Mouse (Mus musculus): ENCODE results near the gene Brd1.
A peak's percentile ranks its signal among the peaks of the same experiment; 100 is the strongest.

The Brd1 gene

DNA sequence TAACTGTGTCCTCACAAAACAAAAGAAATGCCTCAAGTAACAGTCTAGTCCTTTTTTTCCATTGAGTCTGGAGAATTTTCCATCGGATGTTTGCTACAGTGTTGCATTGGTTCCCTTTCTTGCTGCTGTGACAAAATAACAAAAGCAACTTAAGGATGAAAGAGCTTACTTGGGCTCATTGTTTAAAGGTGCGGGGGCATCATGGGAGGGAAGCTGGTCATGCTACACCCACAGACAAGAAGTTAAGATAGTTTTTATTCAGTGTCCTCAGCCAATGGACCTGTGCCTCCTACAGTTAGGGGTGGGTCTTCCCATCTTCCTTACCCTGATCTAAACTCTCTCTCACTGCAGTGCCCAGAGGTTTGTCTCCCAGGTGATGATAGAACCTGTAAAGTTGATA lies 4.4 kb upstream of the Brd1 start:
- H3K36me3 ChIP-seq (ENCODE audit: insufficient read depth, low read length), result no peaks in the 10 kb centered on the region
- no peak overlapping the region for H3K4me3 ChIP-seq (replicated peaks; ENCODE audit: low read length)
- H3K4me1 ChIP-seq (replicated peaks; ENCODE audit: low read depth, low read length), result peaks cover 29% of the 10 kb centered on the region
- no peaks in the 10 kb centered on the region for H3K9me3 ChIP-seq (ENCODE audit: low read length)
- peaks cover 2% of the 10 kb centered on the region; the same call in 1 of the 2 replicates for H3K27me3 ChIP-seq (ENCODE audit: insufficient read depth, low read length)
- TF ChIP-seq POU5F1 (IDR thresholded peaks at IDR 0.05; ENCODE audit: borderline replicate concordance, low read length), result no peak

DNA sequence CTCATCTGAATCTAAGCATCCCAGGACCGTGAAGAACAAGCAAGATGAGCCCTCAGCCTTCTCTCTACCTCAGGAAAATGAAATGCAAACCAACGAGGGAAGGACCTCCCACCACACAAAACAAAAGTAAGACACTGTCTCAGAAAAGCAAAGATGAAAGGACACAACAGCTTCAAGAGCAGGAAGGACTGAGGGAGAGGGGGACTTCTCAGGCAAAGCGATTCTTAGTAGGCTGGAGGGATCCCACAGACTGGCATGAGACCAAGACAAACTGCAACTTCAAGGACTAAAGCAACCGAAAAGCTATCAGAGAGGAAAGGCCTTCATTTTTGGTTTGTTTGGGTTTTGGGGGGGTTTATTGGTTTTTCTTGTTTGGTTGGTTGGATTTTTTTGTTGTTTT lies 2.1 kb upstream of the Brd1 start:
- H3K4me1 ChIP-seq (replicated peaks; ENCODE audit: low read depth, low read length), result peaks cover 47% of the 10 kb centered on the region
- peaks cover 13% of the 10 kb centered on the region for H3K36me3 ChIP-seq (ENCODE audit: insufficient read depth, low read length)
- no peak overlapping the region for H3K4me3 ChIP-seq (replicated peaks; ENCODE audit: low read length)
- TF ChIP-seq NANOG (IDR thresholded peaks at IDR 0.05; ENCODE audit: borderline replicate concordance, low read length) (no peak), CTCF (conservative IDR thresholded peaks at IDR 0.05; ENCODE audit: low read length) (no peak), POU5F1 (IDR thresholded peaks at IDR 0.05; ENCODE audit: borderline replicate concordance, low read length) (no peak)
- H3K9me3 ChIP-seq (ENCODE audit: low read length), result no peaks in the 10 kb centered on the region
- H3K27me3 ChIP-seq (ENCODE audit: insufficient read depth, low read length), result peaks cover 5% of the 10 kb centered on the region; the same call in 1 of the 2 replicates

DNA sequence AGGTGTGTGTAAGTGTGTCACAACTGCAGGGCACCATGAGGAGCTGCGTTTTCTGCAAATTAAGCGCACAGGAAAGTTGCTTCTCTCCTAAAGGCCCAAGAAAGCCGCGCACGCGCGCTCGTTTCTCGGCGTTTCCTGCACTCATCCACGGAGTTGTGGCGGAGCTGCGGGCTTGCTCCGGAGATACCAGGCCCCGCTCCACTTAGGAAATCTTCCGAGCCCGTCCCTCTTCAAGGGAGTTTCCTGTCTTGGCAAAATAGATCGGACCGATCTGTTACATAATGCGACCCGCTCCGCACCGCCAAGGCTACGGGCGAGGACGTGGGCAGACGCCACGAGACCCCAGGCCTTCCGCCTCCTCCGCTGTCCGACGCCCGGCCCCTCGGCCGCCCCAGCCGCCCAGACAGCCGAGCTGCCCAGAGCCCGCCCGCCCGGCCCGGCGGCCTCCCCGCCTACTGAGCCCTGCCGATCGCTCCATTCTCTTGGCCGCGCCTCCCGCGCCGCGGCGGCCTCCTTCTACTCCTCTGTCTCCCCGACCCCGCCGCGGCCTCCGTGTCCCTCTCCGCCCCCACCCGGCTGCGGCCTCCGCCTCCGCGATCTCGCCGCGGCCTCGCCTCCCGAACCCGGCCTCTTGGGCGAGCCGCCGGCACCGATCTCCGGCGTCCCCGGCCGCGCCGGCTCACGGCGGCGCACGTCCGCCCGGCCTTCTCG lies 837 bp downstream of the Brd1 start:
- peak overlapping the region; percentile 87 for H3K4me3 ChIP-seq (replicated peaks; ENCODE audit: low read length)
- no peaks in the 10 kb centered on the region for H3K9me3 ChIP-seq (ENCODE audit: low read length)
- no peak for TF ChIP-seq CTCF (conservative IDR thresholded peaks at IDR 0.05; ENCODE audit: low read length)
- TF ChIP-seq NANOG (IDR thresholded peaks at IDR 0.05; ENCODE audit: borderline replicate concordance, low read length), result no peak
- no peak for TF ChIP-seq POU5F1 (IDR thresholded peaks at IDR 0.05; ENCODE audit: borderline replicate concordance, low read length)
- H3K4me1 ChIP-seq (replicated peaks; ENCODE audit: low read depth, low read length), result peaks cover 70% of the 10 kb centered on the region
- peaks cover 41% of the 10 kb centered on the region for H3K36me3 ChIP-seq (ENCODE audit: insufficient read depth, low read length)
- 0 out of 2 replicates have a peak, but pooled peaks cover 4% of the 10 kb centered on the region for H3K27me3 ChIP-seq (ENCODE audit: insufficient read depth, low read length)

DNA sequence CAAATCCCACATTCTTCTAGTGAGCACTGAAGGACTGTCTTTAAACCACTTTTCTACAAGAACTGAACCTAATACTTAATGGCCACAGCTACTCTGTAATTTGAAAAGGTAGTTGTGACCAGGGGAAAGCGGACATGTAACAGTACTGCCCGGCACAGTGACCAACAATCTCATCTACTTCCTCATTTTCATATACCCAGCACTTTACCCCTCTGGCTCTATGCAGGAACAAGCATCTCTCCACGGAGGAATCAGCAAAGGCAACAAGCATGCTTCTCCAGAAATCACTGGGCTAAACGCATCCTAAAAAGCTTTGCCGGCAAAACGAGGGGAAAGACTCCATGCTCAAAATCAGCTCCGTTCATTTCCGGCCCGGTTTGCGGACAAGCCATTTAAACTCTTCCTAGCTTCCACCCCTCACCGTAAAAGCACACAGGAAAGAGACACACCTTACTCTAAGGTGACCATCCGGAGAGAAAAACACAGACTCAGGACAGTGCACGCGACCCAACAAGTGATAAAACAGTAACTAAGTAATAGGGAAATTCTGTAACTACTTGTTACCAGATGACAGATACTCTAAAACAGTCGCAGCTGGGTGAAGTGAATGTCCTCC lies 1.5 kb downstream of the Brd1 start:
- Histone ChIP-seq H3K4me3 (replicated peaks; ENCODE audit: low read length) (peak overlapping the region; percentile 87), H3K4me1 (replicated peaks; ENCODE audit: low read depth, low read length) (peaks cover 70% of the 10 kb centered on the region), H3K9me3 (ENCODE audit: low read length) (no peaks in the 10 kb centered on the region), H3K27me3 (ENCODE audit: insufficient read depth, low read length) (0 out of 2 replicates have a peak, but pooled peaks cover 4% of the 10 kb centered on the region), H3K36me3 (ENCODE audit: insufficient read depth, low read length) (peaks cover 45% of the 10 kb centered on the region)
- TF ChIP-seq CTCF (conservative IDR thresholded peaks at IDR 0.05; ENCODE audit: low read length), result no peak
- TF ChIP-seq NANOG (IDR thresholded peaks at IDR 0.05; ENCODE audit: borderline replicate concordance, low read length), result no peak
- no peak for TF ChIP-seq POU5F1 (IDR thresholded peaks at IDR 0.05; ENCODE audit: borderline replicate concordance, low read length)

DNA sequence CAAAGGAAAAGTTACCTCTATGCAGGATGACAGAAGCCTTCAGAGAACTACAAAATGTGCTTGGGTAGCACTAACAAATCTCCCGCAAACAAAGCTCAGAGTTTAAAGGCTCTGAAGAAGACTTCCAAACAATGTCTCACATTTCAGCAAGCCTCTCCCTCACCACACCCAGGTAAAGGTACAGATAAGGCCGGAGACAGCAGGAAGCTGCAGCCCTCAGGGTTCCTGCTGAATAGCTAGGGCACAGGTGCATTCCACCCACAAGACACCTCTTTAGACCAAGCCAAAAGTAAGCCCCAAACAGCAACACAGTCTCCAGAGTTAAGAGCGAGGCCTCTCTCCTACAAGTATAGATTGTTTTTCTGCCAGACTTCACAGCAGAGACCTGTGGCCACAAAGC lies 3.3 kb downstream of the Brd1 start:
- Histone ChIP-seq H3K4me1 (replicated peaks; ENCODE audit: low read depth, low read length) (peaks cover 73% of the 10 kb centered on the region), H3K27me3 (ENCODE audit: insufficient read depth, low read length) (0 out of 2 replicates have a peak, but pooled peaks cover 4% of the 10 kb centered on the region), H3K36me3 (ENCODE audit: insufficient read depth, low read length) (peaks cover 60% of the 10 kb centered on the region), H3K4me3 (replicated peaks; ENCODE audit: low read length) (peak overlapping the region; percentile 87), H3K9me3 (ENCODE audit: low read length) (no peaks in the 10 kb centered on the region)
- no peak for TF ChIP-seq POU5F1 (IDR thresholded peaks at IDR 0.05; ENCODE audit: borderline replicate concordance, low read length)
- no peak for TF ChIP-seq CTCF (conservative IDR thresholded peaks at IDR 0.05; ENCODE audit: low read length)
- no peak for TF ChIP-seq NANOG (IDR thresholded peaks at IDR 0.05; ENCODE audit: borderline replicate concordance, low read length)

DNA sequence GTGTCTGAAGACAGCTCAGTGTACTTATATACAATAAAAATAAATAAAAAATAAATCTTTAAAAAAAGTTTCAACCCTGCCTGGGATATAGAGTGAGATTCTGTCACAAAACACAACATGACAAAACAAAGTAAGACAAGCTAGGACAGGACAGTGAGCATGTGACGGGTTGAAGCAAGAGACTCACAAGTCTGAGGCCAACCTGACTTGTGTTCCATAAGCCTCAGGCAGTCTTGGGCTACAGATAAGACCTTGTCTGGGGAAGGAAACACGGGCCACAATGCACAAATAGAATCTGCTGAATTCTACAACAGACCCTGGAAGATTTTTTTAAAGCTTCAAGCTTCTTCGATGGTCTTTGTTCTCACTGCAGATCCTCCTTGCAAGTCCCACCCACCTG lies 6.8 kb downstream of the Brd1 start:
- peaks cover 84% of the 10 kb centered on the region for H3K4me1 ChIP-seq (replicated peaks; ENCODE audit: low read depth, low read length)
- peaks cover 89% of the 10 kb centered on the region for H3K36me3 ChIP-seq (ENCODE audit: insufficient read depth, low read length)
- no peaks in the 10 kb centered on the region for H3K27me3 ChIP-seq (ENCODE audit: insufficient read depth, low read length)
- no peaks in the 10 kb centered on the region for H3K9me3 ChIP-seq (ENCODE audit: low read length)
- TF ChIP-seq NANOG (IDR thresholded peaks at IDR 0.05; ENCODE audit: borderline replicate concordance, low read length), result no peak
- TF ChIP-seq POU5F1 (IDR thresholded peaks at IDR 0.05; ENCODE audit: borderline replicate concordance, low read length), result no peak
- TF ChIP-seq CTCF (conservative IDR thresholded peaks at IDR 0.05; ENCODE audit: low read length), result no peak
- no peak overlapping the region for H3K4me3 ChIP-seq (replicated peaks; ENCODE audit: low read length)

DNA sequence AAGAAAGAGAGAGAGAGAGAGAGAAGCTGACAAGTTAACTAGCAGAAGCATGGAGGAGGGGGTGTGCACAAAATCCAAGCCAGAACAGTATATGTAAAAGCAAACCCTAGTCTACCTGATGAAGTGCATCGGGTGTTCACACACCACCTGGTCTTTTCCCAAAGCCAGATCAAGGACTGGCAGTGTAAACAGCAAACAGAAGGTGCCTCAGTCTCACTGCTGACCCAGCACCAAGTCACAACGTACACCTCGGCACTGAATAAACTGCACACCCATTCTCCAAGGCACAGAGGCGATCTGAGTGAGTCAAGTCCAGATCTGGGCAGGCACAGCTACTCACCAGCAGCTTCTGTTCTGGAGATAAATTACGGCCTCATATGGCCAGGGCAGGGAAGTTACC lies 9.0 kb downstream of the Brd1 start:
- Histone ChIP-seq H3K4me3 (replicated peaks; ENCODE audit: low read length) (no peak overlapping the region), H3K27me3 (ENCODE audit: insufficient read depth, low read length) (no peaks in the 10 kb centered on the region), H3K4me1 (replicated peaks; ENCODE audit: low read depth, low read length) (peaks cover 83% of the 10 kb centered on the region), H3K36me3 (ENCODE audit: insufficient read depth, low read length) (peaks cover 91% of the 10 kb centered on the region), H3K9me3 (ENCODE audit: low read length) (no peaks in the 10 kb centered on the region)
- TF ChIP-seq CTCF (conservative IDR thresholded peaks at IDR 0.05; ENCODE audit: low read length) (no peak), POU5F1 (IDR thresholded peaks at IDR 0.05; ENCODE audit: borderline replicate concordance, low read length) (no peak), NANOG (IDR thresholded peaks at IDR 0.05; ENCODE audit: borderline replicate concordance, low read length) (no peak)

DNA sequence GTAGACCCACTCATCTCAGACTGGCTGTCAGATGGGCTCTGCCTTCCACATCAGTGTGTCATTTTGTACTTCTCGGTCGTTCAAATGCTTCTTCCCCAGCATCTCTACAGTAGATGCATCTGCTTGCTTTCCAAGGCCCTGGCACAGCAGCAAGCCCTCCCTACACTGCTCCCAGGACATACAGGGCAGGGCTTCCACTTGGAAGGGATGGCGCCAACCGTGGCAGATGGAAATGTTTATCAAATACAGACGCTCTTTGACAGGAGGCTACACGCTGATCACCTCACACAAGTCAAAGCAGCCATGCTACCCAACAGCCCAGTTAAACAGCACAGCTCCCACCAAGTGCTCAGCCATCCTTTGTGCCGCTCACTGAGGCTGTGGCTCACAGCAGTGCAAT lies 9.7 kb downstream of the Brd1 start:
- Histone ChIP-seq H3K27me3 (ENCODE audit: insufficient read depth, low read length) (no peaks in the 10 kb centered on the region), H3K4me3 (replicated peaks; ENCODE audit: low read length) (no peak overlapping the region), H3K9me3 (ENCODE audit: low read length) (no peaks in the 10 kb centered on the region), H3K36me3 (ENCODE audit: insufficient read depth, low read length) (peaks cover 89% of the 10 kb centered on the region), H3K4me1 (replicated peaks; ENCODE audit: low read depth, low read length) (peaks cover 80% of the 10 kb centered on the region)
- TF ChIP-seq NANOG (IDR thresholded peaks at IDR 0.05; ENCODE audit: borderline replicate concordance, low read length), result no peak
- no peak for TF ChIP-seq POU5F1 (IDR thresholded peaks at IDR 0.05; ENCODE audit: borderline replicate concordance, low read length)
- no peak for TF ChIP-seq CTCF (conservative IDR thresholded peaks at IDR 0.05; ENCODE audit: low read length)
